Mouse (Mus musculus) ES-Bruce4 (cell line): ENCODE results near the gene Acot7.

ENCODE experiments used
- CTCF ChIP-seq: IDR thresholded peaks from one replicate; pipeline ENCODE4 v1.8.1; 2011; ENCODE audit warnings: low read depth, low read length
- POLR2A ChIP-seq: IDR thresholded peaks from one replicate; pipeline ENCODE4 v1.8.1; 2011; ENCODE audit warnings: low read length; ENCODE audit not compliant: insufficient read depth

DNA sequence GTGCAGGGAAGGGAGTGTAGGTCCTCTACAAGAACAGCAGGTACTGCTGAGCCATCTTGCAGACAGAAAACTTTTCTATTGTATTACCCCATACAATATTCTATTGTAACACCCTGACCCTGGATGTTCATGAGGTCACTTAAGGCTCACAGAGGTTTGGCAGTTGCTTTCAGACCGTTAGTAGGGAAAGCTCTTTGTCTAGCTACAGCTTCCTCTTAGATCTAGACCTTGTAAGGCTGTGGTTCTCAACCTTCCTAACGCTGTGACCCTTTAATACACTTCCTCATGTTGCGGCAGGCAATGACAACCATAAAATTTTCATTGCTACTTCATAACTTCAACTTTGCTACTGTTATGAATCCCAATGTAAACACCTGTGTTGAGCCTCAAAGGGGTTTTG, 1.3 kb upstream of the Acot7 start:
- no peak for TF ChIP-seq POLR2A
- TF ChIP-seq CTCF: no peak
